Mouse (Mus musculus): ENCODE data around the gene Otoa. TPM values are rescaled to one million over a fixed set of nuclear protein-coding genes. Genes with fewer than 3 reads are reported as not detected.

Otoa gene
- polyA plus RNA-seq (2015; fragmentation: Nextera tagmentation; extraction: Ambion mirVana), result not detected in 2 replicates

GRCm38 (mm10) chr7:121081350-121081749, at the start of gene Otoa:
Gene Otoa (plus strand): TSS chr7:121081650.
- Histone ChIP-seq H3K9ac (no peak within 1 kb of the TSS), H3K36me3 (peaks cover 22% of the 10 kb centered on the region), H3K9me3 (no peaks in the 10 kb centered on the region), H3K27ac (no peak within 1 kb of the TSS), H3K4me1 (no peaks in the 10 kb centered on the region), H3K27me3 (no peaks in the 10 kb centered on the region), H3K4me3 (no peak within 1 kb of the TSS), H3K4me2 (no peak within 1 kb of the TSS)
- 88% methylated on average over 4 of the region's 4 CpGs for WGBS
- no peak for ATAC-seq (ENCODE audit: borderline replicate concordance, extremely low read depth, low FRiP score, low TSS enrichment)

GRCm38 (mm10) chr7:121033856-121034652, 47.4 kb upstream of the Otoa start, which contains the start of gene Mettl9:
Gene Mettl9 (plus strand): TSS chr7:121034445.
- H3K4me1 ChIP-seq, result peaks cover 27% of the 10 kb centered on the region
- no peaks in the 10 kb centered on the region for H3K36me3 ChIP-seq
- 3% methylated on average over 42 of the region's 43 CpGs for WGBS
- H3K27ac ChIP-seq, result peak within 1 kb of the TSS; percentile 97
- peaks cover 16% of the 10 kb centered on the region for H3K27me3 ChIP-seq
- no peaks in the 10 kb centered on the region for H3K9me3 ChIP-seq
- ATAC-seq (ENCODE audit: borderline replicate concordance, extremely low read depth, low FRiP score, low TSS enrichment), result peak; percentile 98
- peak within 1 kb of the TSS; percentile 99 for H3K9ac ChIP-seq
- H3K4me2 ChIP-seq, result peak within 1 kb of the TSS; percentile 60
- H3K4me3 ChIP-seq, result peak within 1 kb of the TSS; percentile 99

DNA sequence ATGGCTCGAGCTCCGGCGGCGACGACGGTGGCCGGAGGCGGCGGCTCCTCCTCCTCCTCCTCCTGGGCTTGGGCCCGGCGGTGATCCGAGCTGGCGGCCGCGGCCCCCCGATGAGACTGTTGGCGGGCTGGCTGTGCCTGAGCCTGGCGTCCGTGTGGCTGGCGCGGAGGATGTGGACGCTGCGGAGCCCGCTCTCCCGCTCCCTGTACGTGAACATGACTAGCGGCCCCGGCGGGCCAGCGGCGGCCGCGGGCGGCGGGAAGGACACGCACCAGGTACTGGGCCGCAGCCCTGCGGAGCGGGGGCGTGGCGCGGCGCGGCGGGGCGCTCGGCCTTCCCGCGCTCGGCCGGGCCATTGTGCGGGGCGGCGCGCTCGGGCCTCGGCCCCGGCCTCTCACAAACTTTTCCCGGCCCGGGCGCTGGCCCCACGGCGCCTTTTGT, 46.7 kb upstream of the Otoa start:
- peak overlapping the region; percentile 60 for H3K4me2 ChIP-seq
- peak overlapping the region; percentile 99 for H3K4me3 ChIP-seq
- H3K9ac ChIP-seq, result peak overlapping the region; percentile 99
- 0% methylated on average over 52 of the region's 63 CpGs for WGBS
- peaks cover 12% of the 10 kb centered on the region; the same call in 1 of the 2 replicates for H3K27me3 ChIP-seq
- peak overlapping the region; percentile 97 for H3K27ac ChIP-seq
- H3K36me3 ChIP-seq, result no peaks in the 10 kb centered on the region
- peak; percentile 79 for ATAC-seq (ENCODE audit: borderline replicate concordance, extremely low read depth, low FRiP score, low TSS enrichment)
- peaks cover 28% of the 10 kb centered on the region for H3K4me1 ChIP-seq
- H3K9me3 ChIP-seq, result no peaks in the 10 kb centered on the region

DNA sequence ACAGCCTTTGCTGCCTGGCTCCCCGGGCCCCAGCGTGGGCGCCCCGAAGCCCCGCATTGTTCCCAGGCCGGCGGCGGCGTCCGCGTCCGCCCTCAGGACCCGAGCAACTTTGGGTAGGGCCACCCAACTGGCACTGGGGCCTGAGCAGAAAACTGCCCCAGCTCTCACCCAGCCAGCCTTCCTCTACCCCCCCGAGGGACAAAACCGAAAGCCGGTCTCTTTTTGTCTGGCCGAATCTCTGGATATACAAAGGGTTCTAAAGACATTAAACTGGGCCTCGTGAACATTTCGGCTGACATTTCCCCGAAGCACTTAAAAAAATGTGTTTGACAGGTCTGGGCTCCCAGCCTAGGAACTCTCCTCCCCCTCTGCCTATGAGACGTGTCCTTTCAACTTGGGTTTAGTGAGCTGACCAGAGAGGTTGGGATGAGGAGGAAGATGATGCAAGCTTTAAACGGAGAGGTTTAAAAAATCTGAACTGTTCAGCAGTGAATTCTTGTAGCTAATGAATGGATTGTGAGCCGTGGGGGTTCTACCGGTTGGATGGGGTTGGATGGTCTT, 46.2 kb upstream of the Otoa start:
- WGBS, result under 1% methylated on average over 24 of the region's 24 CpGs
- no peaks in the 10 kb centered on the region for H3K9me3 ChIP-seq
- H3K4me3 ChIP-seq, result peak overlapping the region; percentile 99
- peak; percentile 43 for ATAC-seq (ENCODE audit: borderline replicate concordance, extremely low read depth, low FRiP score, low TSS enrichment)
- peak overlapping the region; percentile 97 for H3K27ac ChIP-seq
- H3K9ac ChIP-seq, result peak overlapping the region; percentile 99
- H3K4me2 ChIP-seq, result peak overlapping the region; percentile 60
- H3K27me3 ChIP-seq, result peaks cover 9% of the 10 kb centered on the region; the same call in 1 of the 2 replicates
- peaks cover 33% of the 10 kb centered on the region for H3K4me1 ChIP-seq
- no peaks in the 10 kb centered on the region for H3K36me3 ChIP-seq

DNA sequence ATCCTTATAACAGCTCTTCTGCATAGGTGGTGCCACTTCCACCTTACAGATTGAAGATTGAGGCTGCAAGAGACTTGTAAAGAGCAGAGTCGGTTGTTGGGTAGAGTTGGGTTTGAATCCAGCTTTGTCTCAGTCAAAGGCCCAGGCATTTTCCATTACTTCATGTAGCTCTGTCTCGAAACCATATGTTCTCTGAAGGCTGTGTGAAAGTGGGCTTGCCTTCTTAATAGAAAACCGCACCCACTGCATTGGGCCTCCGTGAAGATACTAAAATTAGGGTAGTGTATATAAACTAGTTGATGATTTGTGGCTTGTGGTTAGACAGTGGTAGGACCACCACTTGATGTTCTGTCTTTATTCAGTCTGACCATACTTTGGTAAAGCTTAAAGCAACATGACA, 40.9 kb upstream of the Otoa start:
- ATAC-seq (ENCODE audit: borderline replicate concordance, extremely low read depth, low FRiP score, low TSS enrichment), result no peak
- H3K9ac ChIP-seq, result no peak overlapping the region
- H3K27me3 ChIP-seq, result no peaks in the 10 kb centered on the region
- H3K4me2 ChIP-seq, result no peak overlapping the region
- H3K9me3 ChIP-seq, result no peaks in the 10 kb centered on the region
- no peak overlapping the region for H3K27ac ChIP-seq
- H3K36me3 ChIP-seq, result no peaks in the 10 kb centered on the region
- no peak overlapping the region for H3K4me3 ChIP-seq
- peaks cover 44% of the 10 kb centered on the region for H3K4me1 ChIP-seq
- WGBS, result 86% methylated on average over 4 of the region's 4 CpGs

GRCm38 (mm10) chr7:121041989-121042388, 39.5 kb upstream of the Otoa start:
- Histone ChIP-seq H3K9me3 (no peaks in the 10 kb centered on the region), H3K4me1 (peaks cover 30% of the 10 kb centered on the region), H3K27me3 (no peaks in the 10 kb centered on the region), H3K36me3 (no peaks in the 10 kb centered on the region), H3K4me3 (no peak overlapping the region), H3K9ac (no peak overlapping the region), H3K4me2 (no peak overlapping the region), H3K27ac (no peak overlapping the region)
- 41% methylated on average over 1 of the region's 1 CpGs for WGBS
- ATAC-seq (ENCODE audit: borderline replicate concordance, extremely low read depth, low FRiP score, low TSS enrichment), result no peak; the same call in 1 of the 2 replicates

DNA sequence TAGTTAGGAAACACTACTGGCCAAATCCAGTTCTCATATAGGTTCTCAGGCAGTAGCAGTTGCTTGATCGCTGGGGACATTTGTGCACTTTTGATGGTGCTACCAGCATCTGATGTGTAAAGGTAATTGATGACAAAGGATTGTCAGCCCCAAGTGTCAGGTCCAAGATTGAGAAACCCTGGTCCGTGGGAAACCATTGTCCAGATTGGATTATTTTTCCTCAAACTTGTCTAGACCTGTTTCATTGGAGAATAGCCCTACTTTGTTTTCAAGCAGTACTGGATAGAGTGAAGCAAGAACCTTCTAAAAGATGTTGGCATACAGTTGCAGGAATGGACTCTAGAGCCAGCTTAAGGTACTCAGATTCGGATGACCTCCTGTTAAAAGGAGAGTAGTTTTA, 38.4 kb upstream of the Otoa start:
- no peak overlapping the region for H3K4me3 ChIP-seq
- H3K9me3 ChIP-seq, result no peaks in the 10 kb centered on the region
- ATAC-seq (ENCODE audit: borderline replicate concordance, extremely low read depth, low FRiP score, low TSS enrichment), result no peak
- no peak overlapping the region for H3K4me2 ChIP-seq
- H3K4me1 ChIP-seq, result peaks cover 22% of the 10 kb centered on the region; the same call in 1 of the 2 replicates
- no peak overlapping the region for H3K27ac ChIP-seq
- H3K9ac ChIP-seq, result no peak overlapping the region
- no peaks in the 10 kb centered on the region for H3K36me3 ChIP-seq
- no peaks in the 10 kb centered on the region for H3K27me3 ChIP-seq
- 88% methylated on average over 3 of the region's 3 CpGs for whole genome bisulfite sequencing

- Histone ChIP-seq H3K9me3 (no peaks in the 10 kb centered on the region), H3K4me2 (no peak overlapping the region), H3K36me3 (no peaks in the 10 kb centered on the region), H3K27ac (no peak overlapping the region), H3K4me1 (peaks cover 21% of the 10 kb centered on the region; the same call in 1 of the 2 replicates), H3K4me3 (no peak overlapping the region), H3K9ac (no peak overlapping the region), H3K27me3 (no peaks in the 10 kb centered on the region)
- WGBS, result 93% methylated on average over 1 of the region's 1 CpGs
- ATAC-seq (ENCODE audit: borderline replicate concordance, extremely low read depth, low FRiP score, low TSS enrichment), result no peak
These were observed 37.9 kb upstream of the Otoa start for GRCm38 (mm10) chr7:121043510-121043909.

DNA sequence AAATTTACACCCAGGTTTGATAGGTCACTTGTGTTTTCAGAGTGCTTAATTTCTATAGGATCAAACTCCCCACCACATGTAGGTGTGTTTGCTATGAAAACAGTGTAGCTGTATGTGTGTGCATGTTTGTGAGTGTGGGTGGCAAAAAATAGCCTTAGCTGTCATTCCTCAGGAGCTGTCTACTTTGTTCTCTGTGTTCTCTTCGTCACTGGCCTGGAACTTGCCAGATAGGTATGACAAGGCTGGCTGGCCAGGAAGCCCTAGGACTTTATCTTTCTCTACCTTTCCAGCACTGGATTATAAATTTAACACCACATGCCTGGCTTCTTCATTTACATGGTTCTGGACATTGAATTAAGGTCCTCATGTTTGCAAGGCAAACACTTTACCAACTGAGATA, 37.2 kb upstream of the Otoa start:
- Histone ChIP-seq H3K36me3 (no peaks in the 10 kb centered on the region), H3K9ac (no peak overlapping the region), H3K4me2 (no peak overlapping the region), H3K4me1 (peaks cover 21% of the 10 kb centered on the region; the same call in 1 of the 2 replicates), H3K9me3 (no peaks in the 10 kb centered on the region), H3K27me3 (no peaks in the 10 kb centered on the region), H3K27ac (no peak overlapping the region), H3K4me3 (no peak overlapping the region)
- ATAC-seq (ENCODE audit: borderline replicate concordance, extremely low read depth, low FRiP score, low TSS enrichment), result no peak
- WGBS, result 73% methylated on average over 1 of the region's 1 CpGs

GRCm38 (mm10) chr7:121045671-121046453, 35.6 kb upstream of the Otoa start:
- no peak overlapping the region for H3K9ac ChIP-seq
- H3K36me3 ChIP-seq, result 0 out of 2 replicates have a peak, but pooled peaks cover 8% of the 10 kb centered on the region
- H3K4me3 ChIP-seq, result no peak overlapping the region
- 72% methylated on average over 6 of the region's 6 CpGs for WGBS
- H3K4me2 ChIP-seq, result no peak overlapping the region
- H3K27ac ChIP-seq, result no peak overlapping the region
- no peaks in the 10 kb centered on the region for H3K9me3 ChIP-seq
- H3K27me3 ChIP-seq, result no peaks in the 10 kb centered on the region
- ATAC-seq (ENCODE audit: borderline replicate concordance, extremely low read depth, low FRiP score, low TSS enrichment), result no peak
- H3K4me1 ChIP-seq, result 0 out of 2 replicates have a peak, but pooled peaks cover 13% of the 10 kb centered on the region

- no peak for ATAC-seq (ENCODE audit: borderline replicate concordance, extremely low read depth, low FRiP score, low TSS enrichment)
- peaks cover 10% of the 10 kb centered on the region for H3K4me1 ChIP-seq
- H3K36me3 ChIP-seq, result peaks cover 13% of the 10 kb centered on the region; the same call in 1 of the 2 replicates
- WGBS, result 88% methylated on average over 2 of the region's 2 CpGs
- H3K4me2 ChIP-seq, result no peak overlapping the region
- H3K4me3 ChIP-seq, result no peak overlapping the region
- no peaks in the 10 kb centered on the region for H3K27me3 ChIP-seq
- H3K27ac ChIP-seq, result no peak overlapping the region
- H3K9ac ChIP-seq, result no peak overlapping the region
- H3K9me3 ChIP-seq, result no peaks in the 10 kb centered on the region
These were observed 33.8 kb upstream of the Otoa start for GRCm38 (mm10) chr7:121047624-121048023.
